Mouse (Mus musculus): Measurements from ENCODE around the gene Aoc1.

GRCm38 (mm10) chr6:48840371-48840969 lies 32.2 kb upstream of the Aoc1 start, which contains the start of gene Tmem176a:
- TF ChIP-seq CTCF (IDR thresholded peaks at IDR 0.05; ENCODE audit: control insufficient read depth, insufficient read depth, insufficient replicate concordance, low read depth, low read length) = no peak
- TF ChIP-seq POLR2A (IDR thresholded peaks at IDR 0.05; ENCODE audit: control insufficient read depth, low read depth, low read length) = no peak

Measured in testis, adult 2 months (tissue).